Mouse (Mus musculus) cerebellum, adult 2 months (tissue): ENCODE measurements around the gene Slc9a2.

Source experiments
- CTCF ChIP-seq: fragments of 200-500 bp; IDR thresholded peaks from 2 replicates; pipeline ENCODE4 v1.5.1; 2011; ENCODE audit warnings: low read depth, mild to moderate bottlenecking, control low read depth, low read length, moderate library complexity, borderline replicate concordance; ENCODE audit not compliant: insufficient read depth
- POLR2A ChIP-seq: fragments of 200-500 bp; IDR thresholded peaks from 2 replicates; pipeline ENCODE4 v1.6.1; 2011; ENCODE audit warnings: low read length, control low read depth, borderline replicate concordance; ENCODE audit not compliant: insufficient read depth

DNA sequence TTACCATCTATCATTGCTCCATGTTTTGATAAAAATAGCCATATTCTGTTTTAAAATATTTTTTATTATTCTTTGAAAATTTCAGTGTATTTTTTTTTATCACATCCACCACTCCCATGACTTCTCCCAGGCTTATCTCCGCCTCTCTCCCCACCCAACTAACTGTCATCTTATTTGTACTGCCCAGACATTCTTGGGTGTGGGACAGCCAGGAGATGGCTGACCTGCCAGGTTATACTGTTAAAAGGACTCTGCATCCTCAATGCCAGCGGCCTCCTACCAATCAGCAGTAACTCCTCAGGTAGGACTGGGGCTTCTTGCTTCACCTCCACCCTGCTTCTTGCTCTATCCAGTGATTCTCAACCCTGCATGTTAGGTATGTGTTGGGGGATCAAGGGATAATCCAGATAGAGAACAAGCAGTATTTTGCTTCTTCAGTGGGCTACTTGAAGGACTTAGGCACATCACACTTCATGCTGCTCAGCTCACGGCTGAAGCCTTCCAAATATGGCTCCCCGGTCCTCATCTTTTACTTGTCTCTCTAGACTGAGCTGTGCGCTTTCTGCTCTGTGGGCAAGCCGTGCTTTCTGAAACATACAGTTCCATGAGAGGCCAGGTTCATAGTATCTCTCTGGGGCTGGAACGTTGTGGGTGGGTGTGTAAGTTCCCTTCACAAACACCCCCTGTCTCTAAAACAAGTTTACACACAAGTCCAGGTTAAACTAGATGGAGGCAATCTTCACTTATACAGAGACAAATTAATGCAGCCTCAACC, 91.0 kb downstream of the Slc9a2 start:
- TF ChIP-seq CTCF (no peak), POLR2A (no peak)
